Mouse (Mus musculus) CD4-positive, CD25-positive, alpha-beta regulatory T cell, adult 2 months (primary cell): ENCODE measurements around the gene Kcnab2.

Experiments used
- DNase-seq: peaks from one replicate; pipeline ENCODE4 v3.0.0-alpha.2; 2012; ENCODE audit warnings: low read depth, low spot score

The Kcnab2 gene

GRCm38 (mm10) chr4:152392192-152392591 is 85.5 kb downstream of the Kcnab2 start:
- no peak for DNase-seq

GRCm38 (mm10) chr4:152385644-152386043 is 92.0 kb downstream of the Kcnab2 start:
- peak; percentile 50 for DNase-seq

- DNase-seq = no peak
These were observed 95.0 kb downstream of the Kcnab2 start for GRCm38 (mm10) chr4:152382528-152383252.

GRCm38 (mm10) chr4:152365228-152365627 is 112.4 kb downstream of the Kcnab2 start:
- DNase-seq = no peak

GRCm38 (mm10) chr4:152362180-152362579 is 115.5 kb downstream of the Kcnab2 start:
- DNase-seq = peak; percentile 23

- DNase-seq = peak; percentile 37
These were observed 116.8 kb downstream of the Kcnab2 start for GRCm38 (mm10) chr4:152360855-152361254.

GRCm38 (mm10) chr4:152359700-152360099 is 118.0 kb downstream of the Kcnab2 start:
- DNase-seq = no peak

- DNase-seq = no peak
These were observed 122.0 kb downstream of the Kcnab2 start for GRCm38 (mm10) chr4:152355672-152356071.

- DNase-seq = no peak
These were observed 123.6 kb downstream of the Kcnab2 start for GRCm38 (mm10) chr4:152353886-152354637.

GRCm38 (mm10) chr4:152351422-152352305 is 126.0 kb downstream of the Kcnab2 start:
- no peak for DNase-seq

- DNase-seq = no peak
These were observed 126.8 kb downstream of the Kcnab2 start for GRCm38 (mm10) chr4:152350722-152351421.

GRCm38 (mm10) chr4:152349837-152350381 is 127.8 kb downstream of the Kcnab2 start:
- DNase-seq = peak; percentile 29

- DNase-seq = no peak
These were observed 132.4 kb downstream of the Kcnab2 start for GRCm38 (mm10) chr4:152345120-152345889.

GRCm38 (mm10) chr4:152344651-152345050 is 133.0 kb downstream of the Kcnab2 start:
- no peak for DNase-seq

GRCm38 (mm10) chr4:152343296-152343695 is 134.4 kb downstream of the Kcnab2 start:
- DNase-seq = peak; percentile 41
